Mouse (Mus musculus) CH12F3 (cell line): ENCODE measurements around the gene Cntn5.

Experiments
- in situ Hi-C: fragments of 300-500 bp; cut with MboI; formaldehyde crosslinking; loops from 2 replicates; pipeline ENCODE4 v1.14.3; 2020; ENCODE audit warnings: low sequenced_read_pairs

Gene Cntn5

GRCm38 (mm10) chr9:9960610-9961172 lies 943.9 kb downstream of the Cntn5 start:
- in situ Hi-C loops, result no loop called here

DNA sequence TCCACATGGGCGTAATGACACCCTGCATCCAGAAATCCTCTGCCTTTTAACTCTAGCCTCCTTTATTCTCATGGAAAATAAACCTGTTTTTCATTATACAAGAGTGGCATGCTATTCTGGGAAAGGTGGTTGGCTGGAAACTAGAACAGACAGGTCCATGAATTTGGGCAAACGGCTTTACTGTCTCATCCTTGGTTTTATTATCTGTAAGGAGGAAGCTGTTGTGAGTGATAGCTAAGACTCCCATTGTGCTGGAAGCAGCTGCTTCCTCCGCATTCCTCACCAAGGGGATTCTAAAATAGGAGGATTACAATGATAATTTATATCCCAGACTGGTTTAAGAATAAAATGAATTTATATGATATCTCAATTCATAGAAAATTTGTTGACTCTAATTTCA lies 955.2 kb downstream of the Cntn5 start:
- in situ Hi-C loops, result no loop called here

DNA sequence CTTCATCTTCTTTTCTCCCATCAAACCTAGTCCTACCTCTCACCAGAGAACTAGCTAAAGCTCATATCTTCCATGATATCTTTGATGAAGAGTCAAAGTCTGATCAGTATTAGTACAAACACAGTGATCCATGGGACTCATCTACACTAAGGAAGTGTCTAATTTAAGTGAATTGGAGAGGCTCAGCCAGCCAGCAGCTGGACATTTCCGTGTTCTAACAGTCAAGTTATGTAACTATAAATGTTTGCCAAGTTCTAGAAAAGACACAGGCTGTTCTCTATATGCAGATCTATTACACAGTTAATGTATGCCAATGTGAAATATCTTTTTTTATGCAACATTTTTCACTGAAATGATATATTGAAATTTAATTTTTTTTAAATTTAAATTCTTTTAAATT lies 959.7 kb downstream of the Cntn5 start:
- in situ Hi-C loops, result no loop called here

DNA sequence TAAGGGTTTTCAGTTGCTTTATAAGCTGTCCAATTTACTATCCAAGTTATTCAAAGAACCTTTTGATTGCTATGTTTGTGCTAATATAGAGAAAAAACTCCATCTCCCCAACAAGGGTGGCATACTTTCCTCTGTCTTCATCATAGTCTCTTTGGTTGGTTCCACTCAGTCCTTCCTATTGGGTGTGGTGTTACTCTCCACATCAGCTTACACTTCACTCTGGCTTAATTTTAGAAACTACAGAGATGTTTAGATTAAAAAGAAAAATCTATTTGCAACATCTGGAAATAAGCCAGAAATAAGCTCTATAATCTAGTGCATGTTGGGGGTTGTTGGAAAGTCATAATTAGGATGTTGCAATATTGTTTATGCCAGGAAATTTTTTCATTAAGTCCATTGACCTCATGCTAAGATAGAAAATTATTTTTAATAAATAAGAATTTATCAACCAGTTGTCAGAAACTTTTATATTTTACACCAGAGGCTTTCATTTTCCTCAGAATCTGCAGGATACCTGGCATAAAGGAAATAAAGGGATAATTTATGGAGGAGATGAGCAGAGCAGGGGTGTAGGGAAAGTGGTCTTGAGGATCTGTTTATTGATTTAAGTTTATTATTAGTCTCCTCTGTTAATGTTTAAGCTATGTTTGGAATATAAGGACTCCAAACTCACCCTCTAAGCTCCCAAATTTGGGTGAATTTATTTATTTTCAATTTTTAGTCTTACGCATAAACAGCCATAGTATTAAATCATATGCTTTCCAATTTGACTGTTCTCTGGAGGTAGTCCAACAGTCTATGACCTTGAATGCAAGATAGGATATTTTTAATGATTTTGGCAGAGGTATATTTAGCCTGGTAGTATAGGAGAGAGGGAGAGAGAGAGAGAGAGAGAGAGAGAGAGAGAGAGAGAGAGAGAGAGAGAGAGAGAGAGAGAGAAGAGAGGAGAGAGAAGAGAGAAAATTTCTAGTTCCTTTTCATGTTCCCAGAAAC lies 966.8 kb downstream of the Cntn5 start:
- in situ Hi-C loops, result no loop called here

GRCm38 (mm10) chr9:9920580-9920979 lies 984.0 kb downstream of the Cntn5 start:
- in situ Hi-C loops, result no loop called here

DNA sequence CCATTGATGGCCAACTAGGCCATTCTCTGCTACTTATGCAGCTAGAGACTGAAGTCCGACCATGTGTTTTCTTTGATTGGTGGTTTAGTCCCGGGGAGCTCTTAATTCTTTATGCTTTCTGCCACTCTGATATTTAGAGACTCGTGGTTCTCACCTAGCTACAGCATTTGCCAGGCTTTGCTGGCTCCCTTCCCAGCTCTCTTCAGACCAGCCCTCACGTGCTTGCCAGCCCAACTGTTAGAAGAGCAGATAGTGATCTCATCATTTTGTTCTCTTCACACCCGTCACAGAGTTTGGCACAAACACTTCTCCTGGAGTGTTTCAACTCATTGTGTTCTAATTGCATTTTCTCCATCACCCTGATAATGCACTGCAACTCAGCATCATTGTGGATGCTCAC lies 1005.5 kb downstream of the Cntn5 start:
- in situ Hi-C loops, result no loop called here

GRCm38 (mm10) chr9:9886210-9886609 lies 1018.4 kb downstream of the Cntn5 start:
- in situ Hi-C loops, result no loop called here

GRCm38 (mm10) chr9:9882779-9883383 lies 1021.7 kb downstream of the Cntn5 start:
- in situ Hi-C loops, result no loop called here

GRCm38 (mm10) chr9:9872112-9873035 lies 1032.2 kb downstream of the Cntn5 start:
- in situ Hi-C loops, result no loop called here

DNA sequence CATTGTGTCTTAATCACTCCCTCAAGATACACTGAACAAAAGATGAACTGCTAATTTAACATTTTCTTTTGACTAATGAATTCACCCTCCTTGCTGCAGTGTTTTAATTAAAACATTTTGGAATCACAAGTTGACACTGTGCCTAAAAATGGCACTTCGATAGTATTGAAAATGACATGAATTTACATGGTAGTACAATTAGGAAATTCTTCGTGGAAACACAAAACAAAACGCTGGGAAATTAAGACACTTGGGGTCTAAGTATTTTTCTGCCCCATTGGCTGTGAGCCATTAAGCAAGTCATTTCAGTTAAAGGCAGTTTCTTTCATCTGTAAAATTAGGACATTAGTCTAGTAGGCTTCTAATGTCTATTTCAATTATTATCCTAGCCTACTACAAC lies 1043.9 kb downstream of the Cntn5 start:
- in situ Hi-C loops, result no loop called here

DNA sequence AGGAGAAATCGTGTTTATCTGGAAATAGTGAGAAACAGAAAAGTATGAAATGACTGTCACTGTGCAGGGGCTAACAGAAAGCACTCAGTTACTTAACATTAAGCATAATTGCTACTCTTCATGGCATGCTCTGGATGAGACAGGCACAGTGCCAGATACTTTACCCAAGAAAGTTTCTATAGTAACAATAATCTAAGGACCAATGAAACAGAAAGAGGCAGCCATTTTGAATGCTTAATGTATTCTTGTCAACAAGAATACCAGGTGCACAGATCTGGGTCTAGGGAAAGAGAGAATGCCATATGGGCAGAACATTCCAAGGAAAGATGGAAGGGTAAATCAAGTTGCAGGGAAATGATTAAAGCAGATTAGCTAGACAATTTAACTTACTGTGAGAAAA lies 1045.3 kb downstream of the Cntn5 start:
- in situ Hi-C loops, result no loop called here

DNA sequence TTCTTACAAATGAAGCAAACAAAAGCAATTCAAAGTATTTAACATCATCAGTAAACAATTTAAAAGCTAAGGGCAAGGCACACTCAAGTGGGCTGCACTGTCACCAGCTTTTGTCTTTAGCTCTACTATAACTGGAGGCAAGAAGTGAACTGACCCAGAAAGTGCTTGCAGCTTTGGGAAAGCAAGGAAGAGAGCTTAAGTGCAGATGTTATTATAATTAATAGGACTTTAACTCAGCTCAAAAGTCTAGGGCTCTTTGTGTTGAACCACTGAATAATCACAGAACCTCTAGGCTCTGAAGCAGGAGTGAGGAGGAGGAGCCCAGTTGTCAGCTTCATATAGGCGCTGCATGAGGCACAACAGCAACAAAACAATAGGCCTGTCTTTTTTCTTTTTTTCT lies 1049.8 kb downstream of the Cntn5 start:
- in situ Hi-C loops, result no loop called here

DNA sequence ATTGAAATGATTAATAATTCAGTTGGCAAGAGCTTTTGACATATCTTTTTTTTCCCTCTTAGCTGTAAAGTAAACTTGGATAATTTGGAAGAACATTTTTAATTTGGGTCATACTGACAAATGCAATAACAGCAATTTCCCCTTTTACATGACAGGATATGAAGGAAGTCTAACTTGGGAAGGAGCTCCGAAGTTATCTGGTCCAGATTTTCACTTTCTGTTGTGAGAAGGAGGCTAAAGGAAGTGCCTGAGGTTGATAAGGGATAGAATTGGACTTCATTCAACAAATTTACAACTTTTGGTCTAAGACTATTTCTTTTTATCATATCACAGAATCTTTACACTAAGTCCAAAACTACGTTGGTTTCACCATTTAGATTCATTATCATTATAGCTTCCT lies 1074.3 kb downstream of the Cntn5 start:
- in situ Hi-C loops, result no loop called here

DNA sequence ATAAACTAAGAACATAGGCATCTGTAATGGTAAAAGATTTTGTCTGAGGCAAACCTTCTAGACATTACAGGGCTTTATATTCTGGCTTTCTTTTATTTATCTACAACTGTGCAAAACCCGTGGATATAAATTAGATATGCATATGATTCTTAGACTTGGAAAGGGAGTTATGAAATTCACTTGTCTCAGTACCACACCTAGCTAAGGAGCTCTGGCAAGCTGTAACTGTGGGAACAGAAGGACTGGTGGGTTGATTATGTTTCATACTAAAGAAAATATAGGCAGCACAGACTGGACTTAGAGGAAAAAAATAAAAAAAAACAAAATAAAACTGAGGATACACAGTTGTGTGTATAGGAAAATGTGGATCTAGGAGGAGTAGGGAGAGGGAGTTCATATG lies 1084.6 kb downstream of the Cntn5 start:
- in situ Hi-C loops, result no loop called here

GRCm38 (mm10) chr9:9817477-9817876 lies 1087.1 kb downstream of the Cntn5 start:
- in situ Hi-C loops, result no loop called here

DNA sequence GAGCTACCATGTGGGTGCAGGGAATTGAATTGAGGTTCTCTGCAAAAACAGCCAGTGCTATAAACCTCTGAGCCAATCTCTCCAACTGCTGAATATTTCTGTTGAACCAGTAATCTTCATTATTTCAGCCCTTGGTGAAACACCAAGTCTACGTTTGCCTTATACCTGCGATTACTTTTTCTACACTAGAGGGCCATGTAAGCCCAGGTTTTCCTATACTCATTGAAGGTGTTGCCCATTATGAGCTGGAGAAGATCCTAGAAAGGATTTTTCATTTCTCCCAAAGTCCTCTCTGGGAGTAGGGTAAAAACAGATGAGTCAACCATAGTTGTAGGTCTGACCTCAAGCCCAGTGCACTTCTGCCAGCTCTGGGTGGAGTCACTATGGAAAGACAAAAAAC lies 1105.0 kb downstream of the Cntn5 start:
- in situ Hi-C loops, result no loop called here

DNA sequence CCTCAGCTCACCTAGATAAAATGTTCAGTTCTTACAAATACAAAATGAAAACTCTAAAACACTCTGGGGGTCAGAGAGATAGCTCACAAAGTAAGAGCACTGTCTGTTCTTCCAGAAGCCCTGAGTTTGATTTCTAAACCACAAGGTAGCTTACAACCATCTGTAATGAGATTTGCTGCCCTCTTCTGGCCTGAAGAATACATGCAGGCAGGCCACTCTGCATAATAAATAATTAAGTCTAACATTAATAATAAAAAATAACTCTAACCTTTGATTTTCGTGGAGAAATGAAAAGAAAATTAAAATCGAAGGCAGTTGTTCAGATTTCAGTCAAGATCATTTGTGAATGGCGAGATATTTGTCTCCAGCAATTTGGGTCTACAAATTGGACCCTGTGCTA lies 1120.9 kb downstream of the Cntn5 start:
- in situ Hi-C loops, result no loop called here

DNA sequence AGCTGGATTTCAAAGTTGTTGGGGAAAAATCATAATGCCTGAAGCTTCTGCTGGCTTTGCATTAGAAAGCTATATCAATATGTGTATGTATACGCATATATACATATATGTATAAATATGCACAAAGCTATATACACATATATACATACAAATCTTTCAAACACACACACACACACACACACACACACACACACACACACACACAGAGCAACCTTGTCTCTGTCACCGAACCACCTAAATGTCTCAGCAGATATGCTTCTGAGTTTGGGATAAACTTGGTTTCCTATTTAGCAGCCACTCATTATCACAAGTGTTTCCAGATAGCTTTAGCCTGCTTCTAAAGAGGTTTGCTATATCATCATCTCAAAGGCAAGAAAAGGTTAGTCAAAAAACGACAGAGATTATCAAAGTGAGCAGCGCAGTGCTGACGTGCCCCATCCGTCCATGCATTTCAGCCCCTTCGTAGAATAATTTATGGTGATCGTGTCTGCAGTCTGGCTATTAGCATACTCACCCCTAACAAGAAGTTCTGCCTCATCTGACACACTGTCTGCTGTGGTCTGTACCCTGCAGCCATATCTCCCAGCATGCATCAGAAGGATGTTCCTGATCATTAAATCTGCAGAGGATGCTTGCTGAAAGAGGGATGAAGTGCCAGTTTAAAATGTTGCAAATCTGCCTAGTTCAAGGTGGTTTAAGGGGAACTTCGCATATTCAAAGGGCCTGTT lies 1123.3 kb downstream of the Cntn5 start:
- in situ Hi-C loops, result no loop called here

DNA sequence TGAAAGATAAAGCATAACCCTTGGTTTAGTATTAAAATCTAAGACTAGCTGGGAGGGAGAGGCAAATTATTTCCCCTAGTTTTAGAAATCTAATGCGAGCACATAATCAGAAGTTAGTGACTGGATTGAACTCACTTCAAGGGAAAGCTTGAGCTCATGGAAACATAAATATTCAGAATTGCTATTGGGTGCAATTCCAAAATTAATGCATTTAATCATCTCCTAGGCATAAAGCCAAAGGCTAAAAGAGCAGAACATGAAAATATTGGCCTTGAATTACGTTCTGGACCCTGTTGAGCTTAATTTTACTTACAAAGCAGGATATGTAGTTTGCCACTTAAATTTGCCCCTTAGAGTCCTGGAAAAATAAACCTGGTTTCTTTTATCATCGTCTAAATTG lies 1124.9 kb downstream of the Cntn5 start:
- in situ Hi-C loops, result no loop called here

- in situ Hi-C loops, result no loop called here
Observed at GRCm38 (mm10) chr9:9770777-9771176, 1133.8 kb downstream of the Cntn5 start.
